Mouse (Mus musculus) hindbrain, embryonic 12.5 days (tissue): ENCODE data around the gene Vstm2b. TPM values are rescaled to one million over a fixed set of nuclear protein-coding genes. Genes with fewer than 3 reads are reported as not detected.

Experiments
- ATAC-seq: fragments of 200-750 bp; cut with Nextera tagmentation; 2 replicates; pipeline ENCODE4 v1.8.0; 2017; ENCODE audit warnings: moderate TSS enrichment; ENCODE audit not compliant: low FRiP score
- H3K27ac ChIP-seq: fragments of 300-500 bp; sonication (generic); 2 replicates; pipeline ENCODE4 v1.5.1; 2016; ENCODE audit warnings: mild to moderate bottlenecking
- H3K27me3 ChIP-seq: fragments of 300-500 bp; sonication (generic); 2 replicates; pipeline ENCODE4 v1.6.1; 2016; ENCODE audit warnings: mild to moderate bottlenecking
- H3K36me3 ChIP-seq: fragments of 300-500 bp; sonication (generic); 2 replicates; pipeline ENCODE4 v1.6.1; 2016; ENCODE audit warnings: mild to moderate bottlenecking
- H3K4me1 ChIP-seq: fragments of 300-500 bp; sonication (generic); 2 replicates; pipeline ENCODE4 v1.6.1; 2016
- H3K4me2 ChIP-seq: fragments of 300-500 bp; sonication (generic); replicated peaks from 2 replicates; pipeline ENCODE4 v1.6.1; 2016; ENCODE audit warnings: mild to moderate bottlenecking
- H3K4me3 ChIP-seq: fragments of 300-500 bp; sonication (generic); 2 replicates; pipeline ENCODE4 v1.5.1; 2016; ENCODE audit warnings: mild to moderate bottlenecking
- H3K9ac ChIP-seq: fragments of 300-500 bp; sonication (generic); 2 replicates; pipeline ENCODE4 v1.6.1; 2016; ENCODE audit warnings: mild to moderate bottlenecking, moderate library complexity
- H3K9me3 ChIP-seq: fragments of 300-500 bp; sonication (generic); replicated peaks from 2 replicates; pipeline ENCODE4 v1.6.1; 2016; ENCODE audit warnings: mild to moderate bottlenecking
- WGBS: fragments of 180-500 bp; shearing (Covaris S2); methylation state at CpG from one replicate; pipeline ENCODE4 v1.1.7; 2016; 5-methylcytosine and 5-hydroxymethylcytosine counted together
- polyA plus RNA-seq: library from polyadenylated mRNA; unstranded; fragments of >200 nt; fragmentation: Nextera tagmentation; extraction: Ambion mirVana; gene quantifications from 2 replicates; pipeline ENCODE4 v1.2.1, GENCODE M21; 2016

Vstm2b gene
- polyA plus RNA-seq: 18.6 and 18.8 TPM in 2 replicates

DNA sequence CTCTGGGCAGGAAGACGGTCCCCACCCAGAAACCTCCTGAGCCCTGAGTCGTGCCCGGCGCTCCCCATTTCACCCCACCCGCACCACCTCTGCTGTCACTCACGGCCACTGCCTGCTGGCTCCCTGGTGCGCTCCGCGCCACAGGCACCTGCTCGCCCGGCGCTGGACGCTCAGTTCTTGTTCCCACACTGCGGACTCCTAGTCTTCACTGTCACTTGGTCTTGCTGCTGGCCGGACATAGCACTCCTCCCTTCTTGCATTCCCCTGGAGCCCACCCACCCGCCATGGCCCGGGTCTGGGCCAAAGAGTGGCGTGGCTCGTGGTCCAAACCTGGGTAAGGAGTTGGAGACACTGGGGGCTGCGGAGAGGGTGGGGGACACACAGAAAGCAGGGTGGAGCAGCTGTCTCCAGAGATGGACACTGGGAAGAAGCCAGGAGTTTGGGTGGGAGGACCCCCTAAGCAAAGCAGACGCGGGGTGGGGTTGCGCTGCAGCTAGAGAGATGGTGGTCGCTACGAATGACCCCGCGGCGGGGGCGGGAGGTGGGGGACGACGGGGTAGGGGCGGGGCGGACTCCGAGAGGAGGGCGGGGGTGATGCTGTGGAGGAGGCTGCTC is at the start of gene Vstm2b:
Gene Vstm2b, plus strand, starts transcription at position 233 of the 615 bp plus-strand sequence.
- 1% methylated on average over 27 of the region's 35 CpGs for WGBS
- Histone ChIP-seq H3K9me3 (no peaks in the 10 kb centered on the region), H3K27ac (peak within 1 kb of the TSS; percentile 49), H3K4me3 (peak within 1 kb of the TSS; percentile 63), H3K4me1 (peaks cover 29% of the 10 kb centered on the region), H3K9ac (peak within 1 kb of the TSS; percentile 76), H3K27me3 (peaks cover 46% of the 10 kb centered on the region), H3K4me2 (peak within 1 kb of the TSS; percentile 92), H3K36me3 (no peaks in the 10 kb centered on the region)
- ATAC-seq: peak; percentile 12

DNA sequence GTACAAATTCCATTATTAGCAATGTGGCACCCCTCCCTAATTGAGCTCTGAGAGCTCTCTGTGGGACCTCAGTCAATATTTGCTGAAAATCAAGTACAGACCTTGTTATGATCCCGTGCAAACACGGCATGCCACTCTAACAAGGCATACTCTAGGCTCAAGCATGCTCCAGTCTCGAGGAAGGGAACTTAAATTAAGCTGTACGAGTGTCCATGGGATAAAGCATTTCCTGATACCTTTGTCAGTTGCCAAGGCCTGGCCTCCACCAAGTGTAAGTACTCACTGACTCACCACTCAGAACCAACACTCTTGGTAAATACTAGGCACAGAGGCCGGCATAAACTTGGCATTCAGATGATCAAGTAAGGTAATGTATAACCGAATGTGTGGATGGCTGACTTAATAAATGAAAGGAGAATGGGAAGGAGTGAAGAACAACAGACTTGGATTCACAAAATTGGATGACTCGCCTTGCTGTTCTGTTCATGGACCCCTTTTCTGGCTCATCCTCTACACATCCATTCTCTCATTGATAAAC is 42.0 kb upstream of the Vstm2b start:
- no peak for ATAC-seq
- H3K4me1 ChIP-seq: 0 out of 2 replicates have a peak, but pooled peaks cover 3% of the 10 kb centered on the region
- H3K36me3 ChIP-seq: no peaks in the 10 kb centered on the region
- H3K9me3 ChIP-seq: no peaks in the 10 kb centered on the region
- no peak overlapping the region for H3K4me3 ChIP-seq
- no peaks in the 10 kb centered on the region for H3K27me3 ChIP-seq
- 86% methylated on average over 7 of the region's 7 CpGs for WGBS
- no peak overlapping the region for H3K4me2 ChIP-seq
- H3K27ac ChIP-seq: no peak overlapping the region
- no peak overlapping the region for H3K9ac ChIP-seq

DNA sequence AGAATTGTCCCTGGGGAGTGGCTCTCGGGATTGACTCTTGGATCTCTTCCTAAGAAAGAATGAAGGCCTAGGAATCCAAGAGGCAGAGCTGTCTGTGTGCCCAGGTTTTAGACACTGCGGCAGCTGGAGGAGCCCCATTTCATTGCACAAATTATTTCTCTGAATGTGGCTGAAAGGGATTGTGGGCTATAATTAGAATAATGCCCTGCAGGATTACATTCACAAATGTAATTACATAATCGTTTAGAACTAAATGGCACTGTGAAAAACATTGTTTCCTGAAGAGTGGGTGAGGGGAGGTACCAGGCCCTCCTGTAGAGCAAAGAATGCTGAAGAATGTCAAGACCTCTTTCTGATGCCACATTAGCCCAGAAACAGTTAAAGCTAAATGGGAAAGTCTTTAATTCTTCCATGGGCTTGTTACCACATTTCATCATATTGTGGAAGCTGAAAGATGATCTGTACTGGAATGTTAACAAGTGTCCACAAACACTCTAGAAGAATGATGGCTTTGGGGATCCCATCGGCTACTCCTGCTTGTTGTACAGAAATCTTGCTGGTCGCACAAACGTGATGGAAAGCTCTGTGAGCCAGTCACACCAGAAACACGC is 24.6 kb upstream of the Vstm2b start:
- ATAC-seq: no peak
- Histone ChIP-seq H3K36me3 (no peaks in the 10 kb centered on the region), H3K9me3 (no peaks in the 10 kb centered on the region), H3K9ac (no peak overlapping the region), H3K4me3 (no peak overlapping the region), H3K27me3 (no peaks in the 10 kb centered on the region), H3K4me1 (no peaks in the 10 kb centered on the region), H3K4me2 (no peak overlapping the region), H3K27ac (no peak overlapping the region)
- WGBS: 57% methylated on average over 7 of the region's 7 CpGs

DNA sequence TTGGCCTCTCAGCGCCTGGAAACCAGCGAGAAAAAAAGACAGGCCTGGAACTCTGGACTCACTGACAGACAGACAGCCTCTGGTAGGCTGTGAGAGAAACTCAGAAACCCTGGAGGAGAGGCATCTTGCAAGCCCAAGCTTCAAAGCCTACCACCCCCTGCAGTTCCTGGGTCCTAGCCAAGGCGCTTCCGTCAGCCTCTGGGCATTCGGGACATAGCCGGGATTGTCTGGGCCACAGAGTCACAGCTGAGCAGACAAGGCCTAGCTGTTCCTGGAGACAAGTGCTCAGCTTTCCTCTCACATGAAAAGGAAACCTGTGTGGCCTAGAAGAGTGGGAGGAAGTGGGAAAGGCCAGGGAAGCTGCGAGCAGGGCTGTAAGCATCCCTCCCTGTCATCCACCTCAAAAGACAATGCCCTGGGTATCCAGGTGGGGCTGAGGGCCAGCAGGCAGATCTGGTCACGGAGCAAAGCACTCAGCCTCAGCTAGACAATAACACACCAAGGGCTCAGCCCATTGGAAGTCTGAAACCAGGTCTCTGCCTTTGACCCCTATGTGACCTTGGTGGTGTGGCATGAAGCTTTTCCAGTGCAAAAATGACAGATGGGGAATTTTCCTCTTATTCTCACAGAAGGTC is 13.2 kb upstream of the Vstm2b start:
- Histone ChIP-seq H3K9me3 (no peaks in the 10 kb centered on the region), H3K36me3 (no peaks in the 10 kb centered on the region), H3K4me1 (peaks cover 7% of the 10 kb centered on the region), H3K4me3 (no peak overlapping the region), H3K9ac (no peak overlapping the region), H3K27me3 (no peaks in the 10 kb centered on the region), H3K4me2 (no peak overlapping the region), H3K27ac (peak overlapping the region; percentile 36; the same call in 1 of the 2 replicates)
- ATAC-seq: peak; percentile 48; the same call in 1 of the 2 replicates
- WGBS: 42% methylated on average over 8 of the region's 8 CpGs

DNA sequence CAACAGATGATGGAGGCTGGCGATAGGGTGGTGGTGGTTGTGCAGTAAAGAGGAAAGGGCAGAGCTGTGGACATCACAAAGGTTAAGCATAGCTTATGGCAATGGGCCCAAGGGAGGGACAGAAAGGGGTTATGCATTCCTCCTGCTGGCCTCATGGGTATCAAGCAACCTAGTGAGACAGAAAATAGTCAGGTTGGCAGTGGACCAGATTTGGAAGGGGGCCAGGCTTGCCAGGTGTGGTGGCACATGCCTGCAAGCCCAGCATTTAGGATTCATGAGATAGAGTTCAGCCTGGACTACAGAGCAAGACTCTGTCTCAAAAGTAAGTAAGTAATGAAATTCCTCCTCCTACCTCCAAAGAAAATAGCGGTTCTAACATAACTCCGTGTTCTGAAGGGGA is 9.8 kb upstream of the Vstm2b start:
- no peak for ATAC-seq
- Histone ChIP-seq H3K4me1 (peaks cover 7% of the 10 kb centered on the region), H3K27ac (no peak overlapping the region), H3K9me3 (no peaks in the 10 kb centered on the region), H3K27me3 (no peaks in the 10 kb centered on the region), H3K4me2 (no peak overlapping the region), H3K9ac (no peak overlapping the region), H3K36me3 (no peaks in the 10 kb centered on the region), H3K4me3 (no peak overlapping the region)
- 94% methylated on average over 3 of the region's 3 CpGs for WGBS

DNA sequence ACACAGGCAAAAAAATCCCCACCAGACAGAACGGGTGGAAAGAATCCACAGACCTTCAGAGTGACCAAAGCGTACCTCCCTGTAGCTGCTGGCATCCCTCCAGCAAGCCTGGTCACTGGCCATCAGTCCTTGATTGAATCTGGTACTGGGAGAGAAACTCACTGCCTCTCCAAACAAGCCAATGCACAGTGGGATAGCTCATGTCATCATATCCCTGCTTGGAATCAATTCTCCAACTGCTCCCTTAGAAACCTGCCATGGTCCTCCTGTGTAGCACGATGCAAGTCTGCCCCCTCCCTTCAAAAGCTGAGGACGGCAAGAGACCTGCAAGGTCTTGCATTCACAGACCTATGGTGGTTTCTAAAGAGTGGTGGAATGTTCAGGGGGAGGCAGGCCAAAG is 1.2 kb upstream of the Vstm2b start:
- WGBS: 58% methylated on average over 4 of the region's 4 CpGs
- Histone ChIP-seq H3K4me3 (no peak overlapping the region), H3K27ac (no peak overlapping the region), H3K4me2 (no peak overlapping the region), H3K36me3 (no peaks in the 10 kb centered on the region), H3K27me3 (peaks cover 38% of the 10 kb centered on the region), H3K9me3 (no peaks in the 10 kb centered on the region), H3K9ac (no peak overlapping the region), H3K4me1 (peaks cover 19% of the 10 kb centered on the region; the same call in 1 of the 2 replicates)
- no peak for ATAC-seq

DNA sequence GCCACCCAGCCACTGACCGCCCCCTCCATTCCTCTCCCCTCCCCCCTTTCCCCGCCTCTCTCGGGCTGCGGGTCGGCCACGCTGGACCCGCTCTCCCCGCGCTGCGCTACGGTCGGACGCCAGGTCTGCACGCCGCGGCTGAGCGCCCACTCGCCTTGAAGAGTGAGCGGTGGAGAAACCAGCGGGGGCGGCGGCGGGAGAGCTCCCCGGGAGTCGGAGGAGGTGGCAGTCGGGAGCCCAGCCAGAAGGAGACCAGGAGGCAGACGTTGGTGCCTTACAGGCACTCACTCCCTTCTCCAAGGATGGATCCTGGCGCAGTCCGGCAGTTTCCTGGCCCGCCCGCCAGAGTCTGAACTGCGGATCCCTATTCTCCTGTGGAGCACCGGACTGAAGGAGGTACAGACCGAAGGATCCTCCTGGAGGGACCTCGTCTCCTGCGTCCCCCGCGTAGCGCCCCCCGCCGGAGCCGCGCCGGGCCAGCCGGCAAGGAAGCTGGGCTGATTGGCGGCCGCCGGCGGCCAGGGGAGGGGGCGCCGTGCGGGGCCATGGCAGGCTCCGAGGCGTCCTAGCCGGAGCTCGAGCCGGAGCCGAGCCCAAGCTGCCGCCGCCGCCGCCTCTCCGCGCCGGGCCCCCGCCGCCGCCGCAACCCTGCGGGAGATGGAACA is 715 bp downstream of the Vstm2b start:
- H3K4me2 ChIP-seq: peak overlapping the region; percentile 92
- peaks cover 46% of the 10 kb centered on the region for H3K27me3 ChIP-seq
- H3K9me3 ChIP-seq: no peaks in the 10 kb centered on the region
- peak; percentile 58 for ATAC-seq
- under 1% methylated on average over 57 of the region's 70 CpGs for WGBS
- peaks cover 29% of the 10 kb centered on the region for H3K4me1 ChIP-seq
- peak overlapping the region; percentile 49 for H3K27ac ChIP-seq
- no peaks in the 10 kb centered on the region for H3K36me3 ChIP-seq
- H3K9ac ChIP-seq: peak overlapping the region; percentile 76
- peak overlapping the region; percentile 63 for H3K4me3 ChIP-seq

DNA sequence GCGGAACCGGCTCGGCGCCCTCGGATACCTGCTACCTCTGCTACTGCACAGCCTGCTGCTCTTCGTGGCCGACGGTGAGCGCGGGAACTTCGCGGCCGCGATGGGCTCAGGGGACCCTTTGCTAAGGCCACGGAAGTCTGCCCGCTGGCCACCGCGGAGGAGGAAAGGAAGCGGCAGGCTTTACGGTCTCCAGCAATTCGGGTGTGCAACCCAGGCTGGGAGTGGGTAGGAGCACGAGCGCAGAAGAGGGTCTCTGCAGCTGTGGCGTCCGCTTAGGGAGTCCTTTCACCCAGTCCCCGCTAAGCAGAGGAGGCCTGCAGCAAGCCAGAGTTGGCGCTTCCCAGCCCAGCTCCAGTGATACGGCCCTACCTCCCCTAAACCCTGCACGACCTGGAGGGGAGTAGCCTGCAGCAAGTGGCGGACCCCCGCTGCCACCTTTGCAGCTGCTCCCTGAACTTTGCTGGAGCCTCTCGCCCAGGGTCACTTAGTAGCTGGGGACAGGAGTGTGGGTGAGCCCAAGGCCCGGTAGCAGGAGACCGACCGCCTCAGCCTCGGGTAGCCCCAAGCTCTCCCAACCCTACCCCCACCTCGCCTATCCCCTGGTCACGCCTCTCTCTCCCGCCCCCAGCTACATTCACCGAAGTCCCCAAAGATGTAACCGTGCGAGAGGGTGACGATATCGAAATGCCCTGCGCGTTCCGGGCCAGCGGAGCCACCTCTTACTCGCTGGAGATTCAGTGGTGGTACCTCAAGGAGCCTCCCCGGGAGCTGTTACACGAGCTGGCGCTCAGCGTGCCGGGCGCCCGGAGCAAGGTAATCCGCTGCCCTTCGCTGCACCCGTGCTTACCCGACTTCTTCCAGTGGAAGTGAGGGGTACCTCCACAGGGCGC is 1.5 kb downstream of the Vstm2b start:
- WGBS: under 1% methylated on average over 61 of the region's 61 CpGs
- peak; percentile 47 for ATAC-seq

DNA sequence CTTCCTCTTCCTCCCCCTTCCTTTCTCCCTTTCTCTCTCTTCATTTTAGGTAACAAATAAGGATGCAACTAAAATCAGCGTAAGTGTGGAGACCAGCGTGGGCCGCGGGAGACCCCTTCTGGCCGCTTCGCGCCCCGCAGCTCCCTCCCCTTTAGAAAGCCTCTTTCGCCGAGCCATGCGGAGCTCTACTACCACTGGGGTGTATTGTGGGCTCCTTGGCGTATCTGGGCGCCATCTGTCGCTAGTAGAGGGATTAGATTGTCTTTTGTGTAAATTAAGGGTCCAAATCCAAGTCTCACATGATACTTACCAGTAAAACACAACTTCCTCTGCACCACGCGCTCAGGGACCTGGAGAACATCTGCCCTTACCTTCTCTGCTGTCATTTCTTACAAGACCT is 3.1 kb downstream of the Vstm2b start:
- WGBS: 4% methylated on average over 16 of the region's 16 CpGs

More for the DNA sequence above, 1.5 kb downstream of the Vstm2b start:
- Histone ChIP-seq H3K27me3 (peaks cover 46% of the 10 kb centered on the region), H3K27ac (peak overlapping the region; percentile 49; the same call in 1 of the 2 replicates), H3K36me3 (no peaks in the 10 kb centered on the region), H3K9ac (peak overlapping the region; percentile 76), H3K4me1 (peaks cover 29% of the 10 kb centered on the region), H3K9me3 (no peaks in the 10 kb centered on the region), H3K4me3 (peak overlapping the region; percentile 63), H3K4me2 (peak overlapping the region; percentile 92)

DNA sequence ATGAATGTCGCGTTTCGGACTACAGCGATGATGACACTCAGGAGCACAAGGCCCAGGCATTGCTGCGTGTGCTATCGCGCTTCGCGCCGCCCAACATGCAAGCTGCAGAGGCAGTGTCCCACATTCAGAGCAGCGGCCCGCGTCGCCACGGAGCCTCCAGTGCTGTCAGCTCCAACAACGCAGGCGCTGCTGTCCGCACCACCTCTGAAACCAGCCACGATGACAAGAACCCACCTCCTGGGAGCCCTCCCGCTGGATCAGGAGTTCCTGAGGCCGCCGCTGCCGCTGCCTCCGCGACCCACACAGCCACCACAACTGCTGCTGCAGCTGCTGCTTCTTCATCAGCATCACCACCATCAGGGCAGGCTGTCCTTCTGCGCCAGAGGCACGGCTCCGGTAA is 4.4 kb downstream of the Vstm2b start:
- Histone ChIP-seq H3K27ac (no peak overlapping the region), H3K4me3 (peak overlapping the region; percentile 35), H3K4me1 (peaks cover 31% of the 10 kb centered on the region), H3K9ac (peak overlapping the region; percentile 61), H3K9me3 (no peaks in the 10 kb centered on the region), H3K36me3 (no peaks in the 10 kb centered on the region), H3K27me3 (peaks cover 29% of the 10 kb centered on the region), H3K4me2 (peak overlapping the region; percentile 92)
- ATAC-seq: no peak
- 14% methylated on average over 28 of the region's 28 CpGs for WGBS

More for the DNA sequence above, 3.1 kb downstream of the Vstm2b start:
- Histone ChIP-seq H3K9ac (no peak overlapping the region), H3K9me3 (no peaks in the 10 kb centered on the region), H3K36me3 (no peaks in the 10 kb centered on the region), H3K4me1 (peaks cover 29% of the 10 kb centered on the region), H3K27ac (no peak overlapping the region), H3K27me3 (peaks cover 39% of the 10 kb centered on the region), H3K4me2 (peak overlapping the region; percentile 92), H3K4me3 (peak overlapping the region; percentile 63; the same call in 1 of the 2 replicates)
- peak; percentile 64 for ATAC-seq

DNA sequence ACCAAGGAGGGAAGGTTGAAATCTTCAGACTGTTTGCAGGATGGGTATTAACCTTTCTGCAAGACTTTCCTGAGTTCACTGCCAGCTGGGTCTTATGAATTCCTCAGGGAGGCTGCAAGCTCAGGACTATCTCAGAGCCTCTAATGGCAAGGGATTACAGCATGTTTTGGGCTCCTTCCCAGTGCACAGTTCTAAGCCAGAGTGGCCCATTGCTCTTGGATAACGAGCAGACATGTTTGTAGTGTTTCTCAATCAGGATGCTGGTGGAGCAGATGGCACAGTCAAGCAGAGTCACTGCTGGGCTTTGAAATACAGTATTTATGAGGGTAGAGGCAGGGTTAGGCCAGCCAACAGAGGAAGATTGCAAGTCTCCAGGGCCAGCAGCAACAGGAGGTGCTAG is 8.4 kb downstream of the Vstm2b start:
- Histone ChIP-seq H3K36me3 (no peaks in the 10 kb centered on the region), H3K27me3 (peaks cover 12% of the 10 kb centered on the region), H3K4me2 (no peak overlapping the region), H3K9me3 (no peaks in the 10 kb centered on the region), H3K27ac (no peak overlapping the region), H3K4me3 (no peak overlapping the region), H3K4me1 (peaks cover 15% of the 10 kb centered on the region), H3K9ac (no peak overlapping the region)
- WGBS: 84% methylated on average over 1 of the region's 1 CpGs
- ATAC-seq: no peak
